Mouse (Mus musculus): ENCODE results near the gene Lmf2. TPM values are rescaled to one million over a fixed set of nuclear protein-coding genes. Genes with fewer than 3 reads are reported as not detected.

Gene Lmf2
- polyA plus RNA-seq, 1 experiment from 2014 or later = 30.6 TPM

DNA sequence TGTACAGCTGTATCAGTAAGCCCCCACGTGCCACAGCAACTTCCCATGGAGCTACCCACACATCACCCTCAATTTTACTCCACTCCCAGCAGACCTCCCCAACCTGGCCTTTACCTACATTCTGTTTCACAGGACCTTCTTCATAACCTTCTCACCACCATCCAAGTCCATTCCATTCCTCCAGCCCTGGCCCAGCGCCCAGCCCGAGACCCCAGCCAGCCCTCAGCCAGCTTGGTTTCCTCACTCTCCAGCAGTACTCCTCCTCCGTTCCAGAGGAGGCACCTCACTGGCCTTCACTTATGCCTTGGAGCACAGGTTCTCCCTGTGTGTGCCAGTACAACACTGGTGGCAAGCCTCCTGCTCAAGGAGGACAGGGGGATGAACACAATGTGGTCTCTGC is 42.1 kb downstream of the Lmf2 start:
- Histone ChIP-seq H3K4me2 (peak overlapping the region; percentile 87), H3K27ac (replicated peaks) (no peak overlapping the region), H3K4me3 (replicated peaks) (peak overlapping the region; percentile 95; the same call in 1 of the 2 replicates), H3K36me3 (no peaks in the 10 kb centered on the region), H3K27me3 (replicated peaks) (no peaks in the 10 kb centered on the region), H3K9me3 (replicated peaks) (no peaks in the 10 kb centered on the region), H3K9ac (replicated peaks) (no peak overlapping the region; the same call in 1 of the 2 replicates), H3K4me1 (peaks cover 56% of the 10 kb centered on the region)
- ATAC-seq (ENCODE audit: low FRiP score) = no peak
- 80% methylated on average over 4 of the region's 4 CpGs for WGBS

DNA sequence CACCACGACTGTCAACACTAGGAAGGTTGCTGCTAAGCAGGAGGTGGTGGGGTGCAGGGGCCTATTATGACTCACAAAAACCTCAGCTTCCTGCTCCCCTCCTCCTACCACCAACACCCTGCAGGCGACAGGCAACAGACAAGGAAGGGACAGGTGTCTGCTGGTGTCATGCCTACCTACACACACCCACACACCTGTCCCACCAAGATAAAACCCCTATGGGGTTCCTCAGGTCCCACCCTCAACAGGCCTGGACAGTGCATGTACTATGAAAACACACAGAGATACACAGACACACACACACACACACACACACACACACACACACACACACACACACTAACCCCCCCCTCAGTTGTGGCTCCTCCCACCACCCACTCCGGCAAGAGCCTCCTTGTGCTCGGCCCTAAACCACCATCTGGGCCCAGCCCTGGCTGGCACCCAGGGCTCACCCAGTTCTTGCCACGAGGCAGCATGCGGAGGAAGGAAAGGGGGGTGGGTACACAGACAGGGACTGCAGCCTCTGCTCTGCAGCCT is 45.4 kb downstream of the Lmf2 start:
- WGBS = 54% methylated on average over 6 of the region's 6 CpGs
- Histone ChIP-seq H3K9me3 (replicated peaks) (no peaks in the 10 kb centered on the region), H3K9ac (replicated peaks) (no peak overlapping the region)

DNA sequence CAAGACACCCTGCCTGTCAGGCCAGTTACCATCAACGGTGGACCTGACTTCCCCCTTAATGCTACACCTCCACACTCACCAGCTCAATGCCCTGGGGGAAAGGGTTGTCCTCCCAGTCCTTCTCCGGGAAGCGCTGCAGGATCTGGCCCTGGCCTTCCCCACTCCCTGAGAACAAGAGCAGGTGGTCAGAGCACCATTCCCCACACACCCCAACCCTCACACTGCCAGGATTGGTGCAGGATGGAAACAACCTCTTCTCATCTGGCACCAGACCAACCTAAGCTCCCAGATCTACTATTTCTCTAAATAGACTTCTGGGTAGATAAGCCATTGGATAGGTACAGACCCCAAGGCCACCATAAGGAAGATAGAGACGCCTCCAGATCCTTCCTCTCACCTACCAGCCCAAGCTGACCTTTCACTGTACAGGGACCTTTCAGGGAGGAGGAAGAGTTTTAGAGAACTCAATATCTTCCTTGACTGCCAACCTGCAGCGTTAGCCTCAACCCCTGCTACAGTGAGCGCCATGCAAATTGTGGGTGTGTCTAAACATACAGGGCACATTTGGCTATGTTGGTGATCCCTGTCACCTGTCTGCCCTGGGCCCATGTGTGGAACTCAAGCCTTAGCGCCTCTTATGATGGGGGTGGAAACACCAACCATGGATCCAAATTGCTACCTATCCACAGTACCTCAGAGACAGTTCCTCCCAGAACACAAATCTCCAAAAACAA is 46.9 kb downstream of the Lmf2 start:
- 86% methylated on average over 7 of the region's 7 CpGs for WGBS
- H3K9me3 ChIP-seq (replicated peaks) = no peaks in the 10 kb centered on the region
- ATAC-seq (ENCODE audit: low FRiP score) = no peak
- no peak overlapping the region for H3K4me3 ChIP-seq (replicated peaks)
- no peak overlapping the region for H3K4me2 ChIP-seq
- peaks cover 39% of the 10 kb centered on the region for H3K36me3 ChIP-seq
- peaks cover 41% of the 10 kb centered on the region for H3K4me1 ChIP-seq
- H3K27me3 ChIP-seq (replicated peaks) = no peaks in the 10 kb centered on the region
- H3K9ac ChIP-seq (replicated peaks) = no peak overlapping the region
- H3K27ac ChIP-seq (replicated peaks) = no peak overlapping the region

More for the DNA sequence above, 45.4 kb downstream of the Lmf2 start:
- Histone ChIP-seq H3K27me3 (replicated peaks) (no peaks in the 10 kb centered on the region), H3K27ac (replicated peaks) (no peak overlapping the region), H3K36me3 (peaks cover 25% of the 10 kb centered on the region), H3K4me1 (peaks cover 50% of the 10 kb centered on the region), H3K4me3 (replicated peaks) (no peak overlapping the region), H3K4me2 (no peak overlapping the region; the same call in 1 of the 2 replicates)
- no peak for ATAC-seq (ENCODE audit: low FRiP score)

DNA sequence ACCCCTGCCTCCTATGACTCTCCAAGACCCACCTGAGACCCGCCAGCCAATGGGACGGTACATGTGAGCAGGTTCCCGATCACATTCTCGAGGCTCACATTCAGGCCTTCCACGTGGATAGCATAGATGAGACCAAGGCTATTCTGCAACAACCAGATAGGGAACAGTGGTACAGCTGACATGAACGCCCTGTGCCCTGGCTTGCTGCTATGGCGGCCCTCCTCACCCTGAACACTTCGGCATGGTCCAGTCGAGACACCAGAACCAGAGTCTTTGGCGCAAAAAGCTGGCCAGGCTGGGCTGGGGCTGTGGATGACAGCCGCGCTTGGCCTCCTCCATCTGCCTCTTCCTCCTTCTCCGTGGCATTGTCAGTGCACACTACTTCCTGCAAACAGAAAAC is 48.0 kb downstream of the Lmf2 start:
- Histone ChIP-seq H3K36me3 (peaks cover 50% of the 10 kb centered on the region), H3K27ac (replicated peaks) (no peak overlapping the region), H3K9ac (replicated peaks) (no peak overlapping the region), H3K4me2 (no peak overlapping the region), H3K9me3 (replicated peaks) (no peaks in the 10 kb centered on the region), H3K4me3 (replicated peaks) (no peak overlapping the region), H3K4me1 (peaks cover 30% of the 10 kb centered on the region), H3K27me3 (replicated peaks) (no peaks in the 10 kb centered on the region)
- 92% methylated on average over 13 of the region's 13 CpGs for WGBS
- no peak for ATAC-seq (ENCODE audit: low FRiP score)

DNA sequence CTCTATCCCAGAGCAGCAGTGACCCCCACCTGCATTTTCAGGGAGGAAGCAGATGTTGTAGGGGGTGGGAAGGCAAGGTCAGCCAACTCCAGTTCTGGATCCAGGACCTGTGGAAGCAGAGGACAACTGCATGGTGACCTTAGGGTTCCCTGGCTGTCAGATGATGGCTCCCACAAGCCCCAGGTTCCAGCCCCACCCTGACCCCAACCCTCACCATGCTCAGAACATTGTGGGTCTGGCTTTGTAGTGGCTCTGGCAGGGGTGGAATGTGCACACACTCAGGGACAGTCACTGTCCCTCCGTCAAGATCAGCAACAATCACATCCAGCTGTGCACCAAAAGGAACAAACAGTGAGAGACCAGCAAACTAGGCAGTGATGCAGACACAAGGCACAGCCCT is 49.5 kb downstream of the Lmf2 start:
- Histone ChIP-seq H3K36me3 (peaks cover 65% of the 10 kb centered on the region), H3K4me2 (no peak overlapping the region), H3K9ac (replicated peaks) (no peak overlapping the region), H3K27me3 (replicated peaks) (no peaks in the 10 kb centered on the region), H3K27ac (replicated peaks) (no peak overlapping the region), H3K9me3 (replicated peaks) (no peaks in the 10 kb centered on the region), H3K4me3 (replicated peaks) (no peak overlapping the region), H3K4me1 (peaks cover 16% of the 10 kb centered on the region)
- 89% methylated on average over 1 of the region's 1 CpGs for WGBS
- ATAC-seq (ENCODE audit: low FRiP score) = no peak

Small RNAs within 50 kb of the gene (microRNA-seq; reads per million reads assigned to microRNA genes)
- gene Mir6959 = 0.87 reads per million

Other genes with a start within 250 kb of the Lmf2 start
- gene Tubgcp6, start 232.5 kb downstream of the Lmf2 start, polyA plus RNA-seq (2015; fragmentation: Nextera tagmentation; extraction: Ambion mirVana) = 14.4 and 14.8 TPM in 2 replicates
- 25.1 and 31.9 TPM in 2 replicates for gene Hdac10, start 227.0 kb downstream of the Lmf2 start, polyA plus RNA-seq (2015; fragmentation: Nextera tagmentation; extraction: Ambion mirVana)
- gene Mapk12, start 215.0 kb downstream of the Lmf2 start, polyA plus RNA-seq (2015; fragmentation: Nextera tagmentation; extraction: Ambion mirVana) = 4.8 and 5.2 TPM in 2 replicates
- 22.5 and 27.5 TPM in 2 replicates for gene Mapk11, start 206.0 kb downstream of the Lmf2 start, polyA plus RNA-seq (2015; fragmentation: Nextera tagmentation; extraction: Ambion mirVana)
- 69.4 and 72.3 TPM in 2 replicates for gene Plxnb2, start 174.9 kb downstream of the Lmf2 start, polyA plus RNA-seq (2015; fragmentation: Nextera tagmentation; extraction: Ambion mirVana)
- gene Dennd6b, start 159.2 kb downstream of the Lmf2 start, polyA plus RNA-seq (2015; fragmentation: Nextera tagmentation; extraction: Ambion mirVana) = 77.2 and 91.0 TPM in 2 replicates
- gene Ppp6r2, start 144.1 kb downstream of the Lmf2 start, polyA plus RNA-seq (2015; fragmentation: Nextera tagmentation; extraction: Ambion mirVana) = 62.8 and 67.7 TPM in 2 replicates
- 90.5 and 94.8 TPM in 2 replicates for gene Sbf1, start 40.3 kb downstream of the Lmf2 start, polyA plus RNA-seq (2015; fragmentation: Nextera tagmentation; extraction: Ambion mirVana)
- gene Adm2, start 32.9 kb downstream of the Lmf2 start, polyA plus RNA-seq (2015; fragmentation: Nextera tagmentation; extraction: Ambion mirVana) = 0.14 TPM in 1 of 2 replicates, not detected in the other
- not detected in 2 replicates for gene Miox, start 21.3 kb downstream of the Lmf2 start, polyA plus RNA-seq (2015; fragmentation: Nextera tagmentation; extraction: Ambion mirVana)
- 105 and 111 TPM in 2 replicates for gene Ncaph2, start 60 bp upstream of the Lmf2 start, polyA plus RNA-seq (2015; fragmentation: Nextera tagmentation; extraction: Ambion mirVana)
- 15.6 and 17.9 TPM in 2 replicates for gene Sco2, start 18.2 kb upstream of the Lmf2 start, polyA plus RNA-seq (2015; fragmentation: Nextera tagmentation; extraction: Ambion mirVana)
- gene Tymp, start 21.4 kb upstream of the Lmf2 start, polyA plus RNA-seq (2015; fragmentation: Nextera tagmentation; extraction: Ambion mirVana) = 2.1 and 2.6 TPM in 2 replicates
- gene Odf3b, start 23.6 kb upstream of the Lmf2 start, polyA plus RNA-seq (2015; fragmentation: Nextera tagmentation; extraction: Ambion mirVana) = 2.4 and 2.9 TPM in 2 replicates
- 0.05 and 0.06 TPM in 2 replicates for gene Klhdc7b, start 29.3 kb upstream of the Lmf2 start, polyA plus RNA-seq (2015; fragmentation: Nextera tagmentation; extraction: Ambion mirVana)
- not detected in 2 replicates for gene Syce3, start 54.8 kb upstream of the Lmf2 start, polyA plus RNA-seq (2015; fragmentation: Nextera tagmentation; extraction: Ambion mirVana)
- 0.88 and 1.2 TPM in 2 replicates for gene Cpt1b, start 70.2 kb upstream of the Lmf2 start, polyA plus RNA-seq (2015; fragmentation: Nextera tagmentation; extraction: Ambion mirVana)
- gene C730034F03Rik, start 73.9 kb upstream of the Lmf2 start, polyA plus RNA-seq (2015; fragmentation: Nextera tagmentation; extraction: Ambion mirVana) = 6.1 and 8.7 TPM in 2 replicates
- 0.36 TPM in 1 of 2 replicates, not detected in the other for gene Gm44502, start 74.0 kb upstream of the Lmf2 start, polyA plus RNA-seq (2015; fragmentation: Nextera tagmentation; extraction: Ambion mirVana)
- gene Chkb, start 74.2 kb upstream of the Lmf2 start, polyA plus RNA-seq (2015; fragmentation: Nextera tagmentation; extraction: Ambion mirVana) = 79.8 and 92.8 TPM in 2 replicates
- gene Mapk8ip2, start 98.3 kb upstream of the Lmf2 start, polyA plus RNA-seq (2015; fragmentation: Nextera tagmentation; extraction: Ambion mirVana) = 73.0 and 85.4 TPM in 2 replicates
- 27.4 and 29.2 TPM in 2 replicates for gene Arsa, start 121.8 kb upstream of the Lmf2 start, polyA plus RNA-seq (2015; fragmentation: Nextera tagmentation; extraction: Ambion mirVana)
- gene Shank3, start 144.0 kb upstream of the Lmf2 start, polyA plus RNA-seq (2015; fragmentation: Nextera tagmentation; extraction: Ambion mirVana) = 8.9 and 9.5 TPM in 2 replicates
- 0.31 and 0.95 TPM in 2 replicates for gene Acr, start 212.7 kb upstream of the Lmf2 start, polyA plus RNA-seq (2015; fragmentation: Nextera tagmentation; extraction: Ambion mirVana)
- 71.9 and 86.6 TPM in 2 replicates for gene Rabl2, start 236.3 kb upstream of the Lmf2 start, polyA plus RNA-seq (2015; fragmentation: Nextera tagmentation; extraction: Ambion mirVana)

All from neural tube, embryonic 15.5 days (tissue).